Mouse (Mus musculus): ENCODE measurements around the gene Zc3h14. TPM values are rescaled to one million over a fixed set of nuclear protein-coding genes. Genes with fewer than 3 reads are reported as not detected.
A peak's percentile ranks its signal among the peaks of the same experiment; 100 is the strongest.

Gene Zc3h14
- polyA plus RNA-seq, 1 experiment = 74.7 TPM

- no peaks in the 10 kb centered on the region for H3K36me3 ChIP-seq (ENCODE audit: control insufficient read depth, insufficient read depth, low read length)
- H3K27me3 ChIP-seq (replicated peaks; ENCODE audit: control insufficient read depth, insufficient read depth, low read length) = no peaks in the 10 kb centered on the region
- no peak for TF ChIP-seq POLR2A (IDR thresholded peaks at IDR 0.05; ENCODE audit: low read depth, low read length)
- TF ChIP-seq CTCF (conservative IDR thresholded peaks at IDR 0.05; ENCODE audit: insufficient read depth, insufficient read length, low read depth, low read length) = no peak
- H3K27ac ChIP-seq (ENCODE audit: insufficient read depth, low read depth, low read length) = peak overlapping the region; percentile 81
- 22% methylated on average over 11 of the region's 11 CpGs for WGBS
- peak; percentile 72 for DNase-seq
- no peak overlapping the region for H3K4me3 ChIP-seq (ENCODE audit: insufficient read depth, low read depth, low read length)
- peaks cover 20% of the 10 kb centered on the region for H3K4me1 ChIP-seq (ENCODE audit: control insufficient read depth, insufficient read depth, low read length)
Measured at GRCm38 (mm10) chr12:98714757-98715156, 32.0 kb upstream of the Zc3h14 start.

- peak; percentile 61 for DNase-seq
- H3K4me3 ChIP-seq (ENCODE audit: insufficient read depth, low read depth, low read length) = no peak overlapping the region
- peak overlapping the region; percentile 49; the same call in 1 of the 2 replicates for H3K27ac ChIP-seq (ENCODE audit: insufficient read depth, low read depth, low read length)
- H3K27me3 ChIP-seq (replicated peaks; ENCODE audit: control insufficient read depth, insufficient read depth, low read length) = no peaks in the 10 kb centered on the region
- H3K4me1 ChIP-seq (ENCODE audit: control insufficient read depth, insufficient read depth, low read length) = peaks cover 25% of the 10 kb centered on the region
- no peak for TF ChIP-seq POLR2A (IDR thresholded peaks at IDR 0.05; ENCODE audit: low read depth, low read length)
- 60% methylated on average over 2 of the region's 2 CpGs for WGBS
- no peaks in the 10 kb centered on the region for H3K36me3 ChIP-seq (ENCODE audit: control insufficient read depth, insufficient read depth, low read length)
Measured at GRCm38 (mm10) chr12:98716142-98716541, 30.6 kb upstream of the Zc3h14 start.

- H3K27ac ChIP-seq (ENCODE audit: insufficient read depth, low read depth, low read length) = no peak overlapping the region
- TF ChIP-seq CTCF (conservative IDR thresholded peaks at IDR 0.05; ENCODE audit: insufficient read depth, insufficient read length, low read depth, low read length) = no peak
- no peak for TF ChIP-seq POLR2A (IDR thresholded peaks at IDR 0.05; ENCODE audit: low read depth, low read length)
Measured at GRCm38 (mm10) chr12:98720628-98721027, 26.1 kb upstream of the Zc3h14 start.

GRCm38 (mm10) chr12:98721030-98721429 is 25.7 kb upstream of the Zc3h14 start:
- Histone ChIP-seq H3K36me3 (ENCODE audit: control insufficient read depth, insufficient read depth, low read length) (no peaks in the 10 kb centered on the region), H3K4me3 (ENCODE audit: insufficient read depth, low read depth, low read length) (no peak overlapping the region), H3K27ac (ENCODE audit: insufficient read depth, low read depth, low read length) (peak overlapping the region; percentile 61; the same call in 1 of the 2 replicates), H3K27me3 (replicated peaks; ENCODE audit: control insufficient read depth, insufficient read depth, low read length) (no peaks in the 10 kb centered on the region), H3K4me1 (ENCODE audit: control insufficient read depth, insufficient read depth, low read length) (peaks cover 25% of the 10 kb centered on the region)
- TF ChIP-seq POLR2A (IDR thresholded peaks at IDR 0.05; ENCODE audit: low read depth, low read length) = no peak
- 69% methylated on average over 3 of the region's 3 CpGs for WGBS
- no peak for DNase-seq

More at GRCm38 (mm10) chr12:98720628-98721027, 26.1 kb upstream of the Zc3h14 start:
- peak; percentile 68 for DNase-seq
- peaks cover 27% of the 10 kb centered on the region for H3K4me1 ChIP-seq (ENCODE audit: control insufficient read depth, insufficient read depth, low read length)
- no peaks in the 10 kb centered on the region for H3K27me3 ChIP-seq (replicated peaks; ENCODE audit: control insufficient read depth, insufficient read depth, low read length)
- H3K36me3 ChIP-seq (ENCODE audit: control insufficient read depth, insufficient read depth, low read length) = no peaks in the 10 kb centered on the region
- 29% methylated on average over 3 of the region's 3 CpGs for WGBS
- H3K4me3 ChIP-seq (ENCODE audit: insufficient read depth, low read depth, low read length) = no peak overlapping the region

- no peak overlapping the region for H3K27ac ChIP-seq (ENCODE audit: insufficient read depth, low read depth, low read length)
- 86% methylated on average over 7 of the region's 7 CpGs for WGBS
- H3K27me3 ChIP-seq (replicated peaks; ENCODE audit: control insufficient read depth, insufficient read depth, low read length) = no peaks in the 10 kb centered on the region
- no peaks in the 10 kb centered on the region for H3K36me3 ChIP-seq (ENCODE audit: control insufficient read depth, insufficient read depth, low read length)
- TF ChIP-seq POLR2A (IDR thresholded peaks at IDR 0.05; ENCODE audit: low read depth, low read length) (no peak), CTCF (conservative IDR thresholded peaks at IDR 0.05; ENCODE audit: insufficient read depth, insufficient read length, low read depth, low read length) (no peak)
- H3K4me1 ChIP-seq (ENCODE audit: control insufficient read depth, insufficient read depth, low read length) = peaks cover 24% of the 10 kb centered on the region
- no peak for DNase-seq
- H3K4me3 ChIP-seq (ENCODE audit: insufficient read depth, low read depth, low read length) = no peak overlapping the region
Measured at GRCm38 (mm10) chr12:98724224-98724623, 22.5 kb upstream of the Zc3h14 start.

GRCm38 (mm10) chr12:98724976-98725375 is 21.8 kb upstream of the Zc3h14 start:
- Histone ChIP-seq H3K4me3 (ENCODE audit: insufficient read depth, low read depth, low read length) (no peak overlapping the region), H3K27me3 (replicated peaks; ENCODE audit: control insufficient read depth, insufficient read depth, low read length) (no peaks in the 10 kb centered on the region), H3K36me3 (ENCODE audit: control insufficient read depth, insufficient read depth, low read length) (no peaks in the 10 kb centered on the region), H3K4me1 (ENCODE audit: control insufficient read depth, insufficient read depth, low read length) (peaks cover 23% of the 10 kb centered on the region), H3K27ac (ENCODE audit: insufficient read depth, low read depth, low read length) (no peak overlapping the region)
- 25% methylated on average over 5 of the region's 5 CpGs for WGBS
- TF ChIP-seq CTCF (conservative IDR thresholded peaks at IDR 0.05; ENCODE audit: insufficient read depth, insufficient read length, low read depth, low read length) (no peak), POLR2A (IDR thresholded peaks at IDR 0.05; ENCODE audit: low read depth, low read length) (no peak)
- peak; percentile 57 for DNase-seq

GRCm38 (mm10) chr12:98726078-98726477 is 20.7 kb upstream of the Zc3h14 start:
- WGBS = 82% methylated on average over 7 of the region's 7 CpGs
- no peak overlapping the region for H3K4me3 ChIP-seq (ENCODE audit: insufficient read depth, low read depth, low read length)
- H3K27ac ChIP-seq (ENCODE audit: insufficient read depth, low read depth, low read length) = no peak overlapping the region
- no peaks in the 10 kb centered on the region for H3K36me3 ChIP-seq (ENCODE audit: control insufficient read depth, insufficient read depth, low read length)
- TF ChIP-seq POLR2A (IDR thresholded peaks at IDR 0.05; ENCODE audit: low read depth, low read length) = no peak
- TF ChIP-seq CTCF (conservative IDR thresholded peaks at IDR 0.05; ENCODE audit: insufficient read depth, insufficient read length, low read depth, low read length) = no peak
- H3K4me1 ChIP-seq (ENCODE audit: control insufficient read depth, insufficient read depth, low read length) = peaks cover 20% of the 10 kb centered on the region
- no peaks in the 10 kb centered on the region for H3K27me3 ChIP-seq (replicated peaks; ENCODE audit: control insufficient read depth, insufficient read depth, low read length)
- DNase-seq = no peak

GRCm38 (mm10) chr12:98727186-98727585 is 19.6 kb upstream of the Zc3h14 start:
- Histone ChIP-seq H3K4me3 (ENCODE audit: insufficient read depth, low read depth, low read length) (no peak overlapping the region), H3K27ac (ENCODE audit: insufficient read depth, low read depth, low read length) (no peak overlapping the region), H3K27me3 (replicated peaks; ENCODE audit: control insufficient read depth, insufficient read depth, low read length) (no peaks in the 10 kb centered on the region), H3K4me1 (ENCODE audit: control insufficient read depth, insufficient read depth, low read length) (peaks cover 14% of the 10 kb centered on the region), H3K36me3 (ENCODE audit: control insufficient read depth, insufficient read depth, low read length) (no peaks in the 10 kb centered on the region)
- no peak for TF ChIP-seq CTCF (conservative IDR thresholded peaks at IDR 0.05; ENCODE audit: insufficient read depth, insufficient read length, low read depth, low read length)
- TF ChIP-seq POLR2A (IDR thresholded peaks at IDR 0.05; ENCODE audit: low read depth, low read length) = no peak
- DNase-seq = peak; percentile 58
- 27% methylated on average over 7 of the region's 7 CpGs for WGBS

Measured in kidney, adult 2 months (tissue).